Mouse (Mus musculus) lung, embryonic 14.5 days (tissue): ENCODE measurements around the gene Spen. TPM values are rescaled to one million over a fixed set of nuclear protein-coding genes. Genes with fewer than 3 reads are reported as not detected.
"Not testable (repeated sequence)": the region's sequence is repeated elsewhere in the genome, so short reads cannot be mapped to it uniquely, and the experiment has no call there.

Experiments
- ATAC-seq: fragments of 200-750 bp; cut with Nextera tagmentation; 2 replicates; pipeline ENCODE4 v1.8.0; 2017; ENCODE audit warnings: mild to moderate bottlenecking, moderate TSS enrichment, moderate library complexity; ENCODE audit not compliant: insufficient read depth
- DNase-seq: peaks from one replicate; pipeline ENCODE4 v3.0.0-alpha.2; 2015
- H3K27ac ChIP-seq: fragments of 300-500 bp; sonication (generic); 2 replicates; pipeline ENCODE4 v1.5.1; 2014; ENCODE audit warnings: low read depth, mild to moderate bottlenecking, moderate library complexity
- H3K27me3 ChIP-seq: fragments of 300-500 bp; sonication (generic); 2 replicates; pipeline ENCODE4 v1.6.1; 2014; ENCODE audit warnings: low read length, control low read depth; ENCODE audit not compliant: insufficient read depth
- H3K36me3 ChIP-seq: fragments of 300-500 bp; sonication (generic); 2 replicates; pipeline ENCODE4 v1.6.1; 2014; ENCODE audit warnings: control low read depth; ENCODE audit not compliant: insufficient read depth
- H3K4me1 ChIP-seq: fragments of 300-500 bp; sonication (generic); 2 replicates; pipeline ENCODE4 v1.6.1; 2014; ENCODE audit warnings: antibody characterized with exemption, control low read depth; ENCODE audit not compliant: insufficient read depth
- H3K4me2 ChIP-seq: fragments of 300-500 bp; sonication (generic); 2 replicates; pipeline ENCODE4 v1.6.1; 2014; ENCODE audit warnings: mild to moderate bottlenecking
- H3K4me3 ChIP-seq: fragments of 300-500 bp; sonication (generic); 2 replicates; pipeline ENCODE4 v1.5.1; 2014; ENCODE audit warnings: low read depth, low read length
- H3K9ac ChIP-seq: fragments of 300-500 bp; sonication (generic); 2 replicates; pipeline ENCODE4 v1.6.1; 2014
- H3K9me3 ChIP-seq: fragments of 300-500 bp; sonication (generic); 2 replicates; pipeline ENCODE4 v1.6.1; 2016; ENCODE audit warnings: low read depth, low read length, control low read depth
- CTCF ChIP-seq: IDR thresholded peaks from 2 replicates; pipeline ENCODE4 v1.5.1; 2016; ENCODE audit warnings: antibody characterized with exemption, low read depth
- WGBS: fragments of 180-500 bp; shearing (Covaris S2); extraction: QIAGEN DNeasy Blood & Tissue Kit; methylation state at CpG from one replicate; pipeline ENCODE4 v1.1.7; 2014; 5-methylcytosine and 5-hydroxymethylcytosine counted together
- polyA plus RNA-seq: library from polyadenylated mRNA; unstranded; fragments of >200 nt; fragmentation: Nextera tagmentation; extraction: Ambion mirVana; gene quantifications from 2 replicates; pipeline ENCODE4 v1.2.1, GENCODE M21; 2014

Spen gene
- polyA plus RNA-seq, 1 experiment from 2014 or later: 15.4 TPM

GRCm38 (mm10) chr4:141570004-141570403 is 31.6 kb upstream of the Spen start:
- no peak for TF ChIP-seq CTCF

DNA sequence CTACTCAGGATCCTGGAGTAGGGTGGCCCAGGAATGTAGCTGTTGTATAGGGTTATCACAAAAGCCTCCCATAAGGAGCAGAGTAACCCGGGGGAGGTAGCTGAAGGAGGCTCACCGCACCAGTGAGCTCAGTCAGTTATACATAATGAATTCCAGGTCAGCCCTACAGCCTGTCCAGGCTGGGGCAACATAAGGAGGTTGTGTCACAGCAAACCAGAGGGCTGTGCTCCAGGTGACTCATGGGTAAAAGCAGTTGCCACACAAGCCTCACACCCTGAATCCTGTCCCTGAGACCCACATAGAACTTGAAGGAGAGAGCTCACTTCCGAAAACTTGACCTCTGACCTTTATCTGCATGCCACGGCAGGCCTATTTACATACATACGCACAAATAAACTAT is 30.6 kb upstream of the Spen start:
- WGBS: 85% methylated on average over 5 of the region's 5 CpGs
- Histone ChIP-seq H3K27me3 (no peaks in the 10 kb centered on the region), H3K4me3 (no peak overlapping the region), H3K4me1 (peaks cover 6% of the 10 kb centered on the region; the same call in 1 of the 2 replicates), H3K4me2 (no peak overlapping the region), H3K9me3 (no peaks in the 10 kb centered on the region), H3K36me3 (no peaks in the 10 kb centered on the region), H3K27ac (no peak overlapping the region), H3K9ac (no peak overlapping the region)
- TF ChIP-seq CTCF: no peak
- no peak for DNase-seq
- ATAC-seq: no peak

More at GRCm38 (mm10) chr4:141570004-141570403, 31.6 kb upstream of the Spen start:
- DNase-seq: no peak
- H3K27ac ChIP-seq: no peak overlapping the region
- H3K27me3 ChIP-seq: no peaks in the 10 kb centered on the region
- H3K9ac ChIP-seq: no peak overlapping the region
- peaks cover 6% of the 10 kb centered on the region; the same call in 1 of the 2 replicates for H3K4me1 ChIP-seq
- H3K36me3 ChIP-seq: no peaks in the 10 kb centered on the region
- no peak for ATAC-seq
- WGBS: 46% methylated on average over 6 of the region's 6 CpGs
- H3K9me3 ChIP-seq: no peaks in the 10 kb centered on the region
- H3K4me2 ChIP-seq: no peak overlapping the region
- H3K4me3 ChIP-seq: no peak overlapping the region

GRCm38 (mm10) chr4:141567174-141567573 is 28.8 kb upstream of the Spen start:
- H3K9me3 ChIP-seq, H3K4me3 ChIP-seq, ATAC-seq, H3K9ac ChIP-seq, DNase-seq, H3K36me3 ChIP-seq, H3K27ac ChIP-seq, H3K4me1 ChIP-seq, H3K4me2 ChIP-seq, H3K27me3 ChIP-seq: not testable (repeated sequence)
- WGBS: 84% methylated on average over 7 of the region's 7 CpGs

GRCm38 (mm10) chr4:141566187-141566586 is 27.8 kb upstream of the Spen start:
- H3K4me3 ChIP-seq: no peak overlapping the region
- no peaks in the 10 kb centered on the region for H3K36me3 ChIP-seq
- 81% methylated on average over 6 of the region's 6 CpGs for WGBS
- no peaks in the 10 kb centered on the region for H3K4me1 ChIP-seq
- no peak for TF ChIP-seq CTCF
- H3K27ac ChIP-seq: no peak overlapping the region
- ATAC-seq (no peak), DNase-seq (no peak)
- H3K27me3 ChIP-seq: no peaks in the 10 kb centered on the region
- no peak overlapping the region for H3K4me2 ChIP-seq
- no peaks in the 10 kb centered on the region for H3K9me3 ChIP-seq
- H3K9ac ChIP-seq: no peak overlapping the region

DNA sequence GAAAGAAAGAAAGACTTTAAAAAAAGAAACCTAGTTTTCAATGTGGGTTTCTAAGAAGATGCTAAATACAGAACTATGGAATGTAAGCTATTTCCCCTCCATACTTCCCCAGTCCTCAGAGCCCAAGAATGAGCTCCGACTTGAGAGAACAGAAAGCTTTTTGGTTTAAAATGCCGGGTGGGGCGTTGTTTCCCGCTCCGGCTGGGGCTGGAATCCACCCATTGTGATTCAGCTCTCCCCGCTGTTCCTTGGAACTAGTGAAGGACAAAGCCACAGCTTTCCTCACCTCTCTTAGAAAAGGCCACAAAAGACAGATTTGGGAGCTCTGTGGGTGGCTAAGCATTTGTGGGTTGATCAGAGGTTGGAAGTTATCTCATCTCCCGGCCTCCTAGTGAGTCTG is 26.9 kb upstream of the Spen start:
- Histone ChIP-seq H3K27me3 (no peaks in the 10 kb centered on the region), H3K4me1 (no peaks in the 10 kb centered on the region), H3K9me3 (no peaks in the 10 kb centered on the region), H3K4me2 (no peak overlapping the region), H3K27ac (peak overlapping the region; percentile 48; the same call in 1 of the 2 replicates), H3K9ac (no peak overlapping the region), H3K36me3 (no peaks in the 10 kb centered on the region), H3K4me3 (no peak overlapping the region)
- 42% methylated on average over 7 of the region's 7 CpGs for WGBS
- ATAC-seq (no peak), DNase-seq (peak; percentile 32)
- TF ChIP-seq CTCF: no peak

GRCm38 (mm10) chr4:141564660-141565059 is 26.3 kb upstream of the Spen start:
- Histone ChIP-seq H3K27ac (no peak overlapping the region), H3K4me2 (no peak overlapping the region), H3K4me3 (no peak overlapping the region), H3K9me3 (no peaks in the 10 kb centered on the region), H3K4me1 (no peaks in the 10 kb centered on the region), H3K9ac (no peak overlapping the region), H3K27me3 (no peaks in the 10 kb centered on the region), H3K36me3 (no peaks in the 10 kb centered on the region)
- no peak for DNase-seq
- no peak for TF ChIP-seq CTCF
- 78% methylated on average over 3 of the region's 3 CpGs for WGBS
- no peak for ATAC-seq

- 86% methylated on average over 4 of the region's 4 CpGs for WGBS
- DNase-seq (no peak), ATAC-seq (no peak)
- no peaks in the 10 kb centered on the region for H3K27me3 ChIP-seq
- H3K27ac ChIP-seq: no peak overlapping the region
- no peaks in the 10 kb centered on the region for H3K36me3 ChIP-seq
- H3K9ac ChIP-seq: no peak overlapping the region
- no peak overlapping the region for H3K4me2 ChIP-seq
- TF ChIP-seq CTCF: no peak
- no peak overlapping the region for H3K4me3 ChIP-seq
- H3K4me1 ChIP-seq: no peaks in the 10 kb centered on the region
- no peaks in the 10 kb centered on the region for H3K9me3 ChIP-seq
Observed at GRCm38 (mm10) chr4:141564209-141564608, 25.8 kb upstream of the Spen start.

- Histone ChIP-seq H3K9ac (no peak overlapping the region), H3K4me2 (no peak overlapping the region), H3K4me1 (0 out of 2 replicates have a peak, but pooled peaks cover 3% of the 10 kb centered on the region), H3K36me3 (no peaks in the 10 kb centered on the region), H3K27ac (0 out of 2 replicates have a peak overlapping the region, but pooled peaks have one; percentile 20), H3K9me3 (no peaks in the 10 kb centered on the region), H3K27me3 (no peaks in the 10 kb centered on the region), H3K4me3 (no peak overlapping the region)
- DNase-seq (peak; percentile 71), ATAC-seq (no peak)
- TF ChIP-seq CTCF: no peak
- 67% methylated on average over 11 of the region's 11 CpGs for WGBS
Observed at GRCm38 (mm10) chr4:141562281-141562680, 23.9 kb upstream of the Spen start.

DNA sequence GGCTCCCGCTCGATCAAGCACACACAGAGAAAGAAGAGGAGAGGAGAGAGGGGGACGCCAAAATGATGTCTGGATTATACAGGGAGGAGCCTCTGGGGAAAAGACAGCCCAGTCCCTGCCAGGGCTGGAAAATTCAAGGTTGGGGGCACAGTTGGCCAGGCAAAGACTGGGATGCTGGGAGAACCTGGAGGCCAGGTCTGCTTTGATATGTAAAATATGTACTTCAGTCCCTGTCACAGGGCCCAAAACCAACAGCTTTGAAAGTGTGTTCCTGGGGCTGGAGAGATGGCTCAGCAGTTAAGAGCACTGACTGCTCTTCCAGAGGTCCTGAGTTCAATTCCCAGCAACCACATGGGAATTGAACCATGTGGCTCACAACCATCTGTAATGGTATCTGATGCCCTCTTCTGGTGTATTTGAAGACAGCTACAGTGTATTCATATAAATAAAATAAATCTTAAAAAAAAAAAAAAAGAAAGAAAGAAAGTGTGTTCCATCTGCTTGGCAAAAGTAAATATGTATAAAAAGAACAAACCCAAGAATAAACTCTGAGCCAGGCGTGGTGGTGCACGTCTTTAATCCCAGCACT is 23.0 kb upstream of the Spen start:
- not testable (repeated sequence) for H3K27ac ChIP-seq, H3K4me1 ChIP-seq
- WGBS: 74% methylated on average over 5 of the region's 5 CpGs

More for the DNA sequence above, 23.0 kb upstream of the Spen start:
- not testable (repeated sequence) for H3K4me3 ChIP-seq, ATAC-seq, H3K4me2 ChIP-seq, H3K9me3 ChIP-seq, H3K36me3 ChIP-seq, DNase-seq, H3K9ac ChIP-seq, H3K27me3 ChIP-seq
